Mouse (Mus musculus) cortical plate, adult 2 months (tissue): ENCODE measurements around the gene Tnfsf15.

Experiments
- CTCF ChIP-seq: fragments of 200-500 bp; IDR thresholded peaks from 2 replicates; pipeline ENCODE4 v1.5.1; 2011; ENCODE audit warnings: mild to moderate bottlenecking, control low read depth, low read length; ENCODE audit not compliant: insufficient read depth; ENCODE audit errors: extremely low read depth
- POLR2A ChIP-seq: fragments of 200-500 bp; IDR thresholded peaks from 2 replicates; pipeline ENCODE4 v1.6.1; 2011; ENCODE audit warnings: mild to moderate bottlenecking, low read length, control low read depth; ENCODE audit not compliant: insufficient read depth; ENCODE audit errors: extremely low read depth

- TF ChIP-seq POLR2A (no peak), CTCF (no peak)
Observed at GRCm38 (mm10) chr4:63759931-63760330, 15.0 kb upstream of the Tnfsf15 start.
